Mouse (Mus musculus) forebrain, postnatal 0 days (tissue): ENCODE results near the gene Slc13a5. TPM values are rescaled to one million over a fixed set of nuclear protein-coding genes. Genes with fewer than 3 reads are reported as not detected.
A peak's percentile ranks its signal among the peaks of the same experiment; 100 is the strongest.

Source experiments
- ATAC-seq: fragments of 200-750 bp; cut with Nextera tagmentation; 2 replicates; pipeline ENCODE4 v1.8.0; 2017; ENCODE audit warnings: mild to moderate bottlenecking, moderate library complexity
- DNase-seq: peaks from one replicate; pipeline ENCODE4 v3.0.0-alpha.2; 2015
- H3K27ac ChIP-seq: fragments of 300-500 bp; sonication (generic); 2 replicates; pipeline ENCODE4 v1.5.1; 2014; ENCODE audit warnings: low read depth, mild to moderate bottlenecking, antibody characterized with exemption, low read length, moderate library complexity, mixed read lengths
- H3K27me3 ChIP-seq: fragments of 300-500 bp; sonication (generic); 2 replicates; pipeline ENCODE4 v1.6.1; 2014; ENCODE audit warnings: mild to moderate bottlenecking, low read length, mixed read lengths; ENCODE audit not compliant: insufficient read depth
- H3K36me3 ChIP-seq: fragments of 300-500 bp; sonication (generic); 2 replicates; pipeline ENCODE4 v1.6.1; 2014; ENCODE audit warnings: mild to moderate bottlenecking, moderate library complexity; ENCODE audit not compliant: insufficient read depth
- H3K4me1 ChIP-seq: fragments of 300-500 bp; sonication (generic); 2 replicates; pipeline ENCODE4 v1.6.1; 2014; ENCODE audit warnings: antibody characterized with exemption; ENCODE audit not compliant: insufficient read depth
- H3K4me2 ChIP-seq: fragments of 300-500 bp; sonication (generic); 2 replicates; pipeline ENCODE4 v1.6.1; 2014; ENCODE audit warnings: low read depth, mild to moderate bottlenecking, moderate library complexity
- H3K4me3 ChIP-seq: fragments of 300-500 bp; sonication (generic); 2 replicates; pipeline ENCODE4 v1.5.1; 2014; ENCODE audit warnings: low read depth, low read length, mixed read lengths
- H3K9ac ChIP-seq: fragments of 300-500 bp; sonication (generic); 2 replicates; pipeline ENCODE4 v1.6.1; 2014; ENCODE audit warnings: mild to moderate bottlenecking
- H3K9me3 ChIP-seq: fragments of 300-500 bp; sonication (generic); 2 replicates; pipeline ENCODE4 v1.6.1; 2016; ENCODE audit warnings: low read length
- CTCF ChIP-seq: sonication (generic); IDR thresholded peaks from 2 replicates; pipeline ENCODE4 v1.5.1; 2016; ENCODE audit warnings: antibody characterized with exemption, control low read depth, low read depth
- WGBS: fragments of 180-500 bp; shearing (Covaris S2); extraction: QIAGEN DNeasy Blood & Tissue Kit; methylation state at CpG from one replicate; pipeline ENCODE4 v1.1.7; 2014; 5-methylcytosine and 5-hydroxymethylcytosine counted together
- polyA plus RNA-seq: library from polyadenylated mRNA; unstranded; fragments of >200 nt; fragmentation: Nextera tagmentation; extraction: Ambion mirVana; gene quantifications from 2 replicates; pipeline ENCODE4 v1.2.1, GENCODE M21; 2015
- total RNA-seq: library from RNA; depleted of rRNA; stranded (reverse); fragments of >200 nt; gene quantifications from 2 replicates; pipeline ENCODE4 v1.2.3, GENCODE M21; 2014

Slc13a5 gene
- total and polyA plus RNA-seq, 2 experiments from 2014 or later: 4.1 to 4.7 TPM

- no peaks in the 10 kb centered on the region for H3K36me3 ChIP-seq
- H3K27ac ChIP-seq: peak overlapping the region; percentile 62
- 73% methylated on average over 14 of the region's 14 CpGs for WGBS
- H3K9ac ChIP-seq: no peak overlapping the region
- H3K9me3 ChIP-seq: no peaks in the 10 kb centered on the region; the same call in 1 of the 2 replicates
- no peak; the same call in 1 of the 2 replicates for ATAC-seq
- no peak for TF ChIP-seq CTCF
- no peak overlapping the region for H3K4me3 ChIP-seq
- H3K4me2 ChIP-seq: no peak overlapping the region
- DNase-seq: peak; percentile 22
- H3K4me1 ChIP-seq: no peaks in the 10 kb centered on the region
- no peaks in the 10 kb centered on the region for H3K27me3 ChIP-seq
These were observed 17.6 kb upstream of the Slc13a5 start for GRCm38 (mm10) chr11:72284532-72285182.

GRCm38 (mm10) chr11:72283486-72284224 is 16.6 kb upstream of the Slc13a5 start:
- H3K4me2 ChIP-seq: no peak overlapping the region
- DNase-seq: no peak
- no peak overlapping the region for H3K4me3 ChIP-seq
- H3K9ac ChIP-seq: no peak overlapping the region
- no peaks in the 10 kb centered on the region for H3K27me3 ChIP-seq
- H3K27ac ChIP-seq: no peak overlapping the region
- no peak for TF ChIP-seq CTCF
- WGBS: 87% methylated on average over 16 of the region's 16 CpGs
- H3K9me3 ChIP-seq: no peaks in the 10 kb centered on the region
- no peaks in the 10 kb centered on the region for H3K36me3 ChIP-seq
- no peaks in the 10 kb centered on the region for H3K4me1 ChIP-seq
- no peak for ATAC-seq

GRCm38 (mm10) chr11:72281852-72282400 is 14.9 kb upstream of the Slc13a5 start:
- H3K27ac ChIP-seq: no peak overlapping the region
- no peak overlapping the region for H3K9ac ChIP-seq
- H3K27me3 ChIP-seq: no peaks in the 10 kb centered on the region
- H3K4me2 ChIP-seq: no peak overlapping the region
- H3K4me3 ChIP-seq: no peak overlapping the region
- WGBS: 17% methylated on average over 5 of the region's 5 CpGs
- TF ChIP-seq CTCF: no peak
- ATAC-seq: no peak
- DNase-seq: no peak
- H3K4me1 ChIP-seq: no peaks in the 10 kb centered on the region
- H3K9me3 ChIP-seq: no peaks in the 10 kb centered on the region
- H3K36me3 ChIP-seq: no peaks in the 10 kb centered on the region

- DNase-seq (no peak), ATAC-seq (no peak)
- Histone ChIP-seq H3K4me3 (no peak overlapping the region), H3K4me1 (no peaks in the 10 kb centered on the region), H3K36me3 (no peaks in the 10 kb centered on the region), H3K9ac (no peak overlapping the region), H3K9me3 (no peaks in the 10 kb centered on the region), H3K27ac (no peak overlapping the region), H3K27me3 (no peaks in the 10 kb centered on the region), H3K4me2 (no peak overlapping the region)
- no peak for TF ChIP-seq CTCF
- 88% methylated on average over 5 of the region's 5 CpGs for WGBS
These were observed 14.3 kb upstream of the Slc13a5 start for GRCm38 (mm10) chr11:72281143-72281851.

- Histone ChIP-seq H3K27ac (no peak overlapping the region), H3K4me2 (no peak overlapping the region), H3K27me3 (no peaks in the 10 kb centered on the region), H3K4me3 (no peak overlapping the region), H3K4me1 (no peaks in the 10 kb centered on the region), H3K9me3 (no peaks in the 10 kb centered on the region), H3K36me3 (no peaks in the 10 kb centered on the region), H3K9ac (no peak overlapping the region)
- 62% methylated on average over 3 of the region's 3 CpGs for WGBS
- ATAC-seq (peak; percentile 27), DNase-seq (no peak)
- TF ChIP-seq CTCF: no peak
These were observed 6.3 kb upstream of the Slc13a5 start for GRCm38 (mm10) chr11:72273341-72273740.

GRCm38 (mm10) chr11:72271761-72272160 is 4.7 kb upstream of the Slc13a5 start:
- Histone ChIP-seq H3K27me3 (no peaks in the 10 kb centered on the region), H3K27ac (no peak overlapping the region), H3K36me3 (no peaks in the 10 kb centered on the region), H3K4me1 (no peaks in the 10 kb centered on the region), H3K4me3 (no peak overlapping the region), H3K9me3 (no peaks in the 10 kb centered on the region), H3K9ac (no peak overlapping the region), H3K4me2 (no peak overlapping the region)
- DNase-seq (no peak), ATAC-seq (no peak)
- no peak for TF ChIP-seq CTCF
- WGBS: 63% methylated on average over 1 of the region's 1 CpGs
